Mouse (Mus musculus): ENCODE data around the gene Gpbp1l1. TPM values are rescaled to one million over a fixed set of nuclear protein-coding genes. Genes with fewer than 3 reads are reported as not detected.

The Gpbp1l1 gene
- 33.7 and 35.4 TPM in 2 replicates for polyA plus RNA-seq (2014; fragmentation: Nextera tagmentation; extraction: Ambion mirVana)

GRCm38 (mm10) chr4:116557306-116558121 lies at the start of gene Gpbp1l1:
Gpbp1l1 (plus strand) TSS chr4:116557658.
- peak; percentile 98 for DNase-seq (ENCODE audit: low spot score)
- H3K9ac ChIP-seq (ENCODE audit: low read depth, low read length) = peak within 1 kb of the TSS; percentile 81
- no peaks in the 10 kb centered on the region for H3K27me3 ChIP-seq (replicated peaks; ENCODE audit: control insufficient read depth, insufficient read depth, low read length)
- peak; percentile 92 for ATAC-seq (replicated peaks; ENCODE audit: low FRiP score)
- peaks cover 8% of the 10 kb centered on the region; the same call in 1 of the 2 replicates for H3K4me1 ChIP-seq (replicated peaks; ENCODE audit: control insufficient read depth, insufficient read depth, low read length)
- H3K4me2 ChIP-seq = peak within 1 kb of the TSS; percentile 83
- peak within 1 kb of the TSS; percentile 93 for H3K27ac ChIP-seq (ENCODE audit: low read depth, low read length)
- WGBS = under 1% methylated on average over 78 of the region's 78 CpGs
- H3K4me3 ChIP-seq (ENCODE audit: low read depth, low read length) = peak within 1 kb of the TSS; percentile 83
- peaks cover 5% of the 10 kb centered on the region; the same call in 1 of the 2 replicates for H3K36me3 ChIP-seq (ENCODE audit: control insufficient read depth, insufficient read depth, low read length)
- H3K9me3 ChIP-seq (ENCODE audit: control insufficient read depth, low read length) = no peaks in the 10 kb centered on the region

DNA sequence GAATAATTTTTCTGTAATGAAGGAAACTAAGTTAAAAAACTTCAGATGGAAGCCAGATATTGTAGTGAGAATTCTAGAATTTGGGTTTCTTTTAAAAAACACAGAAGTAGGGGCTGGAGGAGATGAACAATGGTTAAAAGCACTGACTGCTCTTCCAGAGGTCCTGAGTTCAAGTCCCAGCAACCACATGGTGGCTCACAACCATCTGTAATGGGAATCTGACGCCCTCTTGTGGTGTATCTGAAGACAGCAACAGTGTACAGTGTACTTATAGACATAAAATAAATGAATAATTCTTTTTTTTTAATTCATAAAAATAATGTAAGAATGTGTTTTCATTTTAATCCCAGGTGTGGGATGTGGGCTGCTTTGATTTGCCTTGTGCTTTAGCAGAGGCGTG lies 26.3 kb upstream of the Gpbp1l1 start:
- H3K4me1 ChIP-seq (replicated peaks; ENCODE audit: control insufficient read depth, insufficient read depth, low read length) = no peaks in the 10 kb centered on the region
- no peak overlapping the region for H3K4me3 ChIP-seq (ENCODE audit: low read depth, low read length)
- peaks cover 4% of the 10 kb centered on the region; the same call in 1 of the 2 replicates for H3K36me3 ChIP-seq (ENCODE audit: control insufficient read depth, insufficient read depth, low read length)
- ATAC-seq (replicated peaks; ENCODE audit: low FRiP score) = no peak
- no peaks in the 10 kb centered on the region for H3K9me3 ChIP-seq (ENCODE audit: control insufficient read depth, low read length)
- WGBS = 65% methylated on average over 2 of the region's 2 CpGs
- no peak for DNase-seq (ENCODE audit: low spot score)
- no peak overlapping the region for H3K27ac ChIP-seq (ENCODE audit: low read depth, low read length)
- H3K4me2 ChIP-seq = no peak overlapping the region
- H3K27me3 ChIP-seq (replicated peaks; ENCODE audit: control insufficient read depth, insufficient read depth, low read length) = no peaks in the 10 kb centered on the region
- H3K9ac ChIP-seq (ENCODE audit: low read depth, low read length) = no peak overlapping the region

GRCm38 (mm10) chr4:116536351-116536750 lies 21.1 kb upstream of the Gpbp1l1 start:
- Histone ChIP-seq H3K36me3 (ENCODE audit: control insufficient read depth, insufficient read depth, low read length) (peaks cover 2% of the 10 kb centered on the region; the same call in 1 of the 2 replicates), H3K4me1 (replicated peaks; ENCODE audit: control insufficient read depth, insufficient read depth, low read length) (no peaks in the 10 kb centered on the region), H3K27ac (ENCODE audit: low read depth, low read length) (no peak overlapping the region)

GRCm38 (mm10) chr4:116537737-116538136 lies 19.7 kb upstream of the Gpbp1l1 start:
- ATAC-seq (replicated peaks; ENCODE audit: low FRiP score) (no peak), DNase-seq (ENCODE audit: low spot score) (no peak)
- Histone ChIP-seq H3K4me1 (replicated peaks; ENCODE audit: control insufficient read depth, insufficient read depth, low read length) (no peaks in the 10 kb centered on the region), H3K9ac (ENCODE audit: low read depth, low read length) (no peak overlapping the region), H3K9me3 (ENCODE audit: control insufficient read depth, low read length) (no peaks in the 10 kb centered on the region), H3K36me3 (ENCODE audit: control insufficient read depth, insufficient read depth, low read length) (peaks cover 2% of the 10 kb centered on the region; the same call in 1 of the 2 replicates), H3K4me2 (no peak overlapping the region), H3K27ac (ENCODE audit: low read depth, low read length) (no peak overlapping the region), H3K4me3 (ENCODE audit: low read depth, low read length) (no peak overlapping the region), H3K27me3 (replicated peaks; ENCODE audit: control insufficient read depth, insufficient read depth, low read length) (no peaks in the 10 kb centered on the region)
- 82% methylated on average over 3 of the region's 3 CpGs for WGBS

More at GRCm38 (mm10) chr4:116536351-116536750, 21.1 kb upstream of the Gpbp1l1 start:
- Histone ChIP-seq H3K9ac (ENCODE audit: low read depth, low read length) (no peak overlapping the region), H3K4me3 (ENCODE audit: low read depth, low read length) (no peak overlapping the region), H3K9me3 (ENCODE audit: control insufficient read depth, low read length) (no peaks in the 10 kb centered on the region), H3K27me3 (replicated peaks; ENCODE audit: control insufficient read depth, insufficient read depth, low read length) (no peaks in the 10 kb centered on the region), H3K4me2 (no peak overlapping the region)
- no peak for DNase-seq (ENCODE audit: low spot score)
- ATAC-seq (replicated peaks; ENCODE audit: low FRiP score) = no peak

DNA sequence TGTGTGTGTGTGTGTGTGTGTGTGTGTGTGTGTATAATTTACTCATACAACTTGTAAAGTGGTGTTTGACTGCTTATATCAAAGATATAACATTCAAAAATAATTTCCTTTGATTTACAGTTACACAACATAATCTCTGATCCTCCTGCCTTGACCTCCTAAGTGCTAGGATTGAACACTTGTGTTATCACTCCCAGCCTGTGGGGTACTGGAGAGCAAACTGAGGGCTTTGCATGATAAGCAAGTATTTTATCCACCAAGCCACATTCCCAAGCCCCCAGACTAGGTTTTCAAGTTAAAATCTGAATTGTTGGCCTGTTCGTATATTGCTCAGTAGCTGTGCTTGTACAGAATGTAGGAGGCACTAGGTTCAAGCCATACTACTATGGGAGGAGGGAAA lies 7.0 kb upstream of the Gpbp1l1 start:
- no peaks in the 10 kb centered on the region for H3K9me3 ChIP-seq (ENCODE audit: control insufficient read depth, low read length)
- WGBS = 58% methylated on average over 1 of the region's 1 CpGs
- no peak overlapping the region for H3K4me3 ChIP-seq (ENCODE audit: low read depth, low read length)
- 0 out of 2 replicates have a peak, but pooled peaks cover 3% of the 10 kb centered on the region for H3K4me1 ChIP-seq (replicated peaks; ENCODE audit: control insufficient read depth, insufficient read depth, low read length)
- ATAC-seq (replicated peaks; ENCODE audit: low FRiP score) (peak; percentile 66), DNase-seq (ENCODE audit: low spot score) (no peak)
- peaks cover 5% of the 10 kb centered on the region; the same call in 1 of the 2 replicates for H3K36me3 ChIP-seq (ENCODE audit: control insufficient read depth, insufficient read depth, low read length)
- H3K4me2 ChIP-seq = no peak overlapping the region
- no peak overlapping the region for H3K9ac ChIP-seq (ENCODE audit: low read depth, low read length)
- no peak overlapping the region for H3K27ac ChIP-seq (ENCODE audit: low read depth, low read length)
- H3K27me3 ChIP-seq (replicated peaks; ENCODE audit: control insufficient read depth, insufficient read depth, low read length) = no peaks in the 10 kb centered on the region

DNA sequence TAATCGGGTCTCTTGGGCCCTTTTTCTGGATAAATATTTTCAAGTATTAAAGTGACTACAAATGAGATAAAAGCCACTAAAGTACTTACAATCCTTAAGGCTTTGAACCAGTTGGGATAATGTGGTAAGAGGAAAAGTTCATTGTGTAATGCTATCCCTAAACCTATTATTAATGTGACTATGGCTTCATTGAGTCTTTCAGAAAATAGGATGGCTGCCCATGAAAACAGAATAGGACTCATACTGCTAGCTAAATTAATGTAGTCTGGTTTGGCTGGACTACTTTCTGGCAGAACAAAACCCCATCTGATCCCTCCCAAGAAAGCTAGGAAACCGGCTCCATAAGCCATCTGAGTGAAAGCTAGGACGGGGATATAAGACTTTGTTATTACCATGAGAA lies 4.4 kb upstream of the Gpbp1l1 start:
- no peak for ATAC-seq (replicated peaks; ENCODE audit: low FRiP score)
- 86% methylated on average over 3 of the region's 3 CpGs for WGBS

DNA sequence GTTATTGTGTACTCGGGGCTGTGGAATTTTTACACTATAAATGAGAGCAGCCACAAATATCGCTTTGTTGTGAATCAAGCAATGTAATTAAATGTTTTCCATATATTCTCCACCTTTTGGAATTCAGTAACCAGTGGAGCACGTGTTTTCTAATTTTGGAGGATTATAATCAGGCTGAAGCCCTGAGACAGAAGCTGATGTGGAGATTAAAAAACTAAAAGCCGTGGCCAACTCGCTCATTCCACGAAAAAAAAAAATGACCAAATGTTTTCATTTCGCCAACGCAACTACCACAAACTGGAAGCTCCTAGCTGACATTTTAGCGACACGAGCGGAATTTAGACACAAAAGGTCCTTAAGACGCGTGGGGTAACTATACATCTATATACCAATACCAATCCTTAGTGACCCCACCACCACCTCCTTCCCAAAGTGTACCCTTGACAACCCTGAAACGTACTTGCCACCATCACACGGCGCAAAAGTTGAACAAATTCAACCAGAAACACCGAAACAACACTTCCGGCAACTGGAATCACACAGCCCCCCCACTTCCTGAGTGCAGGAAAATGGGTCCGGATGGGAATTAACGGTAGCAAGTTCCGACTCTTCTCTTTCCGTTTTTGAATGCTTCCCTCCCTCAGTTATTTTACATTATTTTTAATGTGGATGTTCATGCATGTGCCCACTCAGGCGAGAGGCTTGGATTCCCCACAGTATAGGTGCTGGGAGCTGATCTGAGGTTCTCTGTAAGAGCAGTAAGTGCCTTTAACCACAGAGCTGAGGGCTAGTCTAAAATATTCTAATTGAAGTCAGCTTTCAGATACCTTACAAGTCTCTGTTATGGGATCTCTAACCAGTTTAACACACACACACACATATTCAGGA lies 1.8 kb upstream of the Gpbp1l1 start, which contains the start of gene Tmem69:
Tmem69 (minus strand) TSS at position 524 of the 888 bp plus-strand sequence.
- peak; percentile 83 for DNase-seq (ENCODE audit: low spot score)
- no peak for ATAC-seq (replicated peaks; ENCODE audit: low FRiP score)
- whole genome bisulfite sequencing = 3% methylated on average over 23 of the region's 23 CpGs
- H3K36me3 ChIP-seq (ENCODE audit: control insufficient read depth, insufficient read depth, low read length) = peaks cover 5% of the 10 kb centered on the region; the same call in 1 of the 2 replicates
- peaks cover 6% of the 10 kb centered on the region; the same call in 1 of the 2 replicates for H3K4me1 ChIP-seq (replicated peaks; ENCODE audit: control insufficient read depth, insufficient read depth, low read length)
- peak within 1 kb of the TSS; percentile 93 for H3K27ac ChIP-seq (ENCODE audit: low read depth, low read length)
- peak within 1 kb of the TSS; percentile 83 for H3K4me2 ChIP-seq
- no peaks in the 10 kb centered on the region for H3K27me3 ChIP-seq (replicated peaks; ENCODE audit: control insufficient read depth, insufficient read depth, low read length)
- no peaks in the 10 kb centered on the region for H3K9me3 ChIP-seq (ENCODE audit: control insufficient read depth, low read length)
- H3K9ac ChIP-seq (ENCODE audit: low read depth, low read length) = peak within 1 kb of the TSS; percentile 81
- H3K4me3 ChIP-seq (ENCODE audit: low read depth, low read length) = peak within 1 kb of the TSS; percentile 83

More for the DNA sequence above, 4.4 kb upstream of the Gpbp1l1 start:
- Histone ChIP-seq H3K9me3 (ENCODE audit: control insufficient read depth, low read length) (no peaks in the 10 kb centered on the region), H3K27ac (ENCODE audit: low read depth, low read length) (no peak overlapping the region), H3K9ac (ENCODE audit: low read depth, low read length) (no peak overlapping the region), H3K4me3 (ENCODE audit: low read depth, low read length) (no peak overlapping the region), H3K36me3 (ENCODE audit: control insufficient read depth, insufficient read depth, low read length) (peaks cover 5% of the 10 kb centered on the region; the same call in 1 of the 2 replicates), H3K4me1 (replicated peaks; ENCODE audit: control insufficient read depth, insufficient read depth, low read length) (0 out of 2 replicates have a peak, but pooled peaks cover 3% of the 10 kb centered on the region), H3K4me2 (no peak overlapping the region), H3K27me3 (replicated peaks; ENCODE audit: control insufficient read depth, insufficient read depth, low read length) (no peaks in the 10 kb centered on the region)
- DNase-seq (ENCODE audit: low spot score) = no peak

GRCm38 (mm10) chr4:116556561-116557305 lies 725 bp upstream of the Gpbp1l1 start:
- ATAC-seq (replicated peaks; ENCODE audit: low FRiP score) (peak; percentile 93), DNase-seq (ENCODE audit: low spot score) (peak; percentile 90)
- H3K4me2 ChIP-seq = peak overlapping the region; percentile 83
- peaks cover 8% of the 10 kb centered on the region; the same call in 1 of the 2 replicates for H3K4me1 ChIP-seq (replicated peaks; ENCODE audit: control insufficient read depth, insufficient read depth, low read length)
- no peaks in the 10 kb centered on the region for H3K9me3 ChIP-seq (ENCODE audit: control insufficient read depth, low read length)
- peak overlapping the region; percentile 81 for H3K9ac ChIP-seq (ENCODE audit: low read depth, low read length)
- no peaks in the 10 kb centered on the region for H3K27me3 ChIP-seq (replicated peaks; ENCODE audit: control insufficient read depth, insufficient read depth, low read length)
- H3K4me3 ChIP-seq (ENCODE audit: low read depth, low read length) = peak overlapping the region; percentile 83
- under 1% methylated on average over 28 of the region's 28 CpGs for WGBS
- peak overlapping the region; percentile 93 for H3K27ac ChIP-seq (ENCODE audit: low read depth, low read length)
- H3K36me3 ChIP-seq (ENCODE audit: control insufficient read depth, insufficient read depth, low read length) = peaks cover 5% of the 10 kb centered on the region; the same call in 1 of the 2 replicates
